ENCODE assay signal across 9 mouse cellular contexts in genomic region chr12:111746091-111746490, GRCm38 (mm10). TPM values are rescaled to one million over a fixed set of nuclear protein-coding genes. Genes with fewer than 3 reads are reported as not detected.
DNase-seq lines count a peak whose midpoint lies in the region; ATAC-seq and TF ChIP-seq lines count a peak whose summit lies in the region.
"Had no signal": no experiment of that assay in that cellular context is flagged by ENCODE, and none has a peak within 500 bp of the region (broad histone marks: within the 10 kb centered on the region; RNA-seq: fewer than 3 reads in every experiment).

No protein-coding gene starts in this region.

- peaks cover 3% of the 10 kb centered on the region for H3K4me1 ChIP-seq in cortical plate, adult 2 months (ENCODE audit: control insufficient read depth, insufficient read depth, low read length)
- H3K4me1 ChIP-seq in liver, embryonic 12.5 days = peaks cover 15% of the 10 kb centered on the region
- peaks cover 15% of the 10 kb centered on the region; the same call in 1 of the 2 replicates for H3K4me1 ChIP-seq in neural tube, embryonic 15.5 days

- H3K36me3 ChIP-seq in liver, embryonic 12.5 days = no peaks in the 10 kb centered on the region
- no peaks in the 10 kb centered on the region for H3K36me3 ChIP-seq in neural tube, embryonic 15.5 days

- peak; percentile 59 for DNase-seq in urinary bladder, postnatal 25 days (ENCODE audit: low spot score)
- DNase-seq in urinary bladder, postnatal 10 days (ENCODE audit: low spot score) = no peak
- peak; percentile 74 for DNase-seq in heart, postnatal 25 days (ENCODE audit: low spot score)
- no peak for DNase-seq in embryo, embryonic 9.5 days (ENCODE audit: extremely low spot score)
- no peak for DNase-seq in frontal cortex, postnatal 36 days (ENCODE audit: low spot score in 2 of 2)

- peak; percentile 28; the same call in 1 of the 2 replicates for TF ChIP-seq POLR2A in cortical plate, adult 2 months (IDR thresholded peaks at IDR 0.05; ENCODE audit: extremely low read depth, insufficient read depth, low read length)

- 28% methylated on average over 5 of the region's 5 CpGs for WGBS in liver, embryonic 12.5 days (ENCODE audit: insufficient replicate concordance)
- WGBS in neural tube, embryonic 15.5 days = 57% methylated on average over 5 of the region's 5 CpGs

- peak overlapping the region; percentile 9; the same call in 1 of the 2 replicates for H3K4me2 ChIP-seq in liver, embryonic 12.5 days
- H3K4me2 ChIP-seq in neural tube, embryonic 15.5 days = no peak overlapping the region; the same call in 1 of the 2 replicates

- H3K4me3 ChIP-seq in cortical plate, adult 2 months (ENCODE audit: insufficient read depth, low read length) = no peak overlapping the region
- H3K4me3 ChIP-seq in liver, embryonic 12.5 days = no peak overlapping the region
- H3K4me3 ChIP-seq in neural tube, embryonic 15.5 days (replicated peaks) = no peak overlapping the region
- H3K4me3 ChIP-seq: erythroblast, embryonic 14.5 days had no signal

- no peak for TF ChIP-seq CTCF in cortical plate, adult 2 months (IDR thresholded peaks at IDR 0.05; ENCODE audit: extremely low read depth, insufficient read depth, low read length)

- intact Hi-C loops in heart, postnatal 25 days (cut with DNase I) = no loop called here

- ATAC-seq in liver, embryonic 12.5 days = peak; percentile 83
- 0 out of 2 replicates have a peak, but pooled peaks have one; percentile 57 for ATAC-seq in neural tube, embryonic 15.5 days (ENCODE audit: low FRiP score)

- H3K27me3 ChIP-seq in liver, embryonic 12.5 days (replicated peaks) = no peaks in the 10 kb centered on the region
- H3K27me3 ChIP-seq in neural tube, embryonic 15.5 days (replicated peaks) = no peaks in the 10 kb centered on the region

- H3K27ac ChIP-seq in cortical plate, adult 2 months (ENCODE audit: insufficient read depth, low read length) = no peak overlapping the region
- H3K27ac ChIP-seq in liver, embryonic 12.5 days = peak overlapping the region; percentile 3; the same call in 1 of the 2 replicates
- H3K27ac ChIP-seq in neural tube, embryonic 15.5 days (replicated peaks) = peak overlapping the region; percentile 19; the same call in 1 of the 2 replicates

- H3K9ac ChIP-seq in liver, embryonic 12.5 days = peak overlapping the region; percentile 34
- H3K9ac ChIP-seq in neural tube, embryonic 15.5 days (replicated peaks) = no peak overlapping the region

- H3K9me3 ChIP-seq in liver, embryonic 12.5 days (replicated peaks) = no peaks in the 10 kb centered on the region
- H3K9me3 ChIP-seq in neural tube, embryonic 15.5 days (replicated peaks) = no peaks in the 10 kb centered on the region

RNA-seq across cellular contexts. Expression of gene Klc1, which starts 12.6 kb away (rescaled TPM):
- 790 and 835 TPM in 2 replicates for polyA plus RNA-seq in cortical plate, adult 2 months (2012; rRNA removed)
- 10 to 100 TPM; 94.5 to 95.3 TPM for total RNA-seq in heart, postnatal 25 days (2021)
- polyA plus RNA-seq in liver, embryonic 12.5 days (2016; fragmentation: Nextera tagmentation; extraction: Ambion mirVana) = 35.6 TPM in 2 replicates
- 504 and 568 TPM in 2 replicates for polyA plus RNA-seq in neural tube, embryonic 15.5 days (2015; fragmentation: Nextera tagmentation; extraction: Ambion mirVana)

RNA-seq across cellular contexts. Expression of gene Apopt1, which starts 33.0 kb away (rescaled TPM):
- 48.4 and 52.6 TPM in 2 replicates for polyA plus RNA-seq in cortical plate, adult 2 months (2012; rRNA removed)
- 10 to 100 TPM; 32.1 to 36.4 TPM for total RNA-seq in heart, postnatal 25 days (2021)
- polyA plus RNA-seq in liver, embryonic 12.5 days (2016; fragmentation: Nextera tagmentation; extraction: Ambion mirVana) = 36.3 and 36.5 TPM in 2 replicates
- 58.5 and 58.8 TPM in 2 replicates for polyA plus RNA-seq in neural tube, embryonic 15.5 days (2015; fragmentation: Nextera tagmentation; extraction: Ambion mirVana)

RNA-seq across cellular contexts. Expression of gene Bag5, which starts 33.0 kb away (rescaled TPM):
- polyA plus RNA-seq in cortical plate, adult 2 months (2012; rRNA removed) = 49.6 and 51.0 TPM in 2 replicates
- total RNA-seq in heart, postnatal 25 days (2021) = 10 to 100 TPM; 19.4 to 21.2 TPM
- polyA plus RNA-seq in liver, embryonic 12.5 days (2016; fragmentation: Nextera tagmentation; extraction: Ambion mirVana) = 28.4 and 28.5 TPM in 2 replicates
- polyA plus RNA-seq in neural tube, embryonic 15.5 days (2015; fragmentation: Nextera tagmentation; extraction: Ambion mirVana) = 61.5 and 65.2 TPM in 2 replicates

Comparison
In these comparisons a context has a peak if more than half of its experiments do, and no peak if none do; other contexts are left out.
1. DNase-seq: peak in urinary bladder, postnatal 25 days (single experiment) and heart, postnatal 25 days (single experiment); none in urinary bladder, postnatal 10 days (single experiment), embryo, embryonic 9.5 days (single experiment) and frontal cortex, postnatal 36 days (0 of 2).
2. RNA of gene Klc1, which starts 12.6 kb away (polyA plus RNA-seq): 790 to 835 TPM in cortical plate, adult 2 months and 504 to 568 TPM in neural tube, embryonic 15.5 days; 35.6 TPM in liver, embryonic 12.5 days; every median in the first group is over 10 times any median in the second.